Comparison of ENCODE assay signal across 9 mouse cellular contexts in genomic region chr7:139580851-139581775, GRCm38 (mm10). TPM values are rescaled to one million over a fixed set of nuclear protein-coding genes. Genes with fewer than 3 reads are reported as not detected.
DNase-seq lines count a peak whose midpoint lies in the region; ATAC-seq lines count a peak whose summit lies in the region.
"Had no signal": no experiment of that assay in that cellular context is flagged by ENCODE, and none has a peak within 500 bp of the region (broad histone marks: within the 10 kb centered on the region; RNA-seq: fewer than 3 reads in every experiment).

No protein-coding gene starts in this region.

- H3K4me3 ChIP-seq in liver, embryonic 12.5 days: peak overlapping the region; percentile 40; the same call in 1 of the 2 replicates
- peak overlapping the region; percentile 35 for H3K4me3 ChIP-seq in embryonic facial prominence, embryonic 11.5 days (ENCODE audit: low read depth, low read length)
- H3K4me3 ChIP-seq in hindbrain, embryonic 12.5 days: peak overlapping the region; percentile 44
- H3K4me3 ChIP-seq in midbrain, embryonic 15.5 days: peak overlapping the region; percentile 31

- H3K9ac ChIP-seq in liver, embryonic 12.5 days: no peak overlapping the region
- H3K9ac ChIP-seq in embryonic facial prominence, embryonic 11.5 days (replicated peaks; ENCODE audit: low read length): peak overlapping the region; percentile 13
- peak overlapping the region; percentile 54 for H3K9ac ChIP-seq in hindbrain, embryonic 12.5 days
- H3K9ac ChIP-seq in midbrain, embryonic 15.5 days: no peak overlapping the region

- peaks cover 27% of the 10 kb centered on the region for H3K4me1 ChIP-seq in liver, embryonic 12.5 days
- peaks cover 8% of the 10 kb centered on the region for H3K4me1 ChIP-seq in embryonic facial prominence, embryonic 11.5 days (ENCODE audit: control insufficient read depth, insufficient read depth, low read length)
- peaks cover 43% of the 10 kb centered on the region for H3K4me1 ChIP-seq in hindbrain, embryonic 12.5 days
- H3K4me1 ChIP-seq in midbrain, embryonic 15.5 days: peaks cover 31% of the 10 kb centered on the region

- peaks cover 87% of the 10 kb centered on the region for H3K27me3 ChIP-seq in liver, embryonic 12.5 days (replicated peaks)
- peaks cover 69% of the 10 kb centered on the region for H3K27me3 ChIP-seq in embryonic facial prominence, embryonic 11.5 days (ENCODE audit: control insufficient read depth, insufficient read depth, low read length)
- peaks cover 100% of the 10 kb centered on the region for H3K27me3 ChIP-seq in hindbrain, embryonic 12.5 days
- peaks cover 89% of the 10 kb centered on the region for H3K27me3 ChIP-seq in midbrain, embryonic 15.5 days (replicated peaks)

- no peak for DNase-seq in liver
- peak; percentile 42 for DNase-seq in embryonic facial prominence, embryonic 11.5 days (ENCODE audit: low spot score)
- DNase-seq in urinary bladder, postnatal 10 days (ENCODE audit: low spot score): no peak
- no peak for DNase-seq in urinary bladder, postnatal 4 days (ENCODE audit: low spot score in 2 of 2)

- no peaks in the 10 kb centered on the region for H3K9me3 ChIP-seq in liver, embryonic 12.5 days (replicated peaks)
- H3K9me3 ChIP-seq in embryonic facial prominence, embryonic 11.5 days (replicated peaks; ENCODE audit: control insufficient read depth, low read length): no peaks in the 10 kb centered on the region
- H3K9me3 ChIP-seq in hindbrain, embryonic 12.5 days (replicated peaks): no peaks in the 10 kb centered on the region
- no peaks in the 10 kb centered on the region for H3K9me3 ChIP-seq in midbrain, embryonic 15.5 days

- WGBS in liver, embryonic 12.5 days (ENCODE audit: insufficient replicate concordance): 3% methylated on average over 72 of the region's 78 CpGs
- 1% methylated on average over 78 of the region's 78 CpGs for WGBS in embryonic facial prominence, embryonic 11.5 days
- WGBS in hindbrain, embryonic 12.5 days: 2% methylated on average over 78 of the region's 78 CpGs
- WGBS in midbrain, embryonic 15.5 days: 2% methylated on average over 78 of the region's 78 CpGs

- peak overlapping the region; percentile 53 for H3K4me2 ChIP-seq in liver, embryonic 12.5 days
- peak overlapping the region; percentile 61 for H3K4me2 ChIP-seq in embryonic facial prominence, embryonic 11.5 days (ENCODE audit: low read depth, low read length)
- H3K4me2 ChIP-seq in hindbrain, embryonic 12.5 days (replicated peaks): peak overlapping the region; percentile 65
- peak overlapping the region; percentile 41 for H3K4me2 ChIP-seq in midbrain, embryonic 15.5 days

- H3K27ac ChIP-seq in liver, embryonic 12.5 days: no peak overlapping the region
- H3K27ac ChIP-seq in embryonic facial prominence, embryonic 11.5 days (replicated peaks; ENCODE audit: low read depth, low read length): no peak overlapping the region
- no peak overlapping the region for H3K27ac ChIP-seq in hindbrain, embryonic 12.5 days
- no peak overlapping the region for H3K27ac ChIP-seq in midbrain, embryonic 15.5 days

- no peak for ATAC-seq in liver, embryonic 12.5 days
- ATAC-seq in embryonic facial prominence, embryonic 11.5 days (replicated peaks; ENCODE audit: insufficient number of reproducible peaks, low FRiP score, low TSS enrichment, low read depth): no peak
- no peak for ATAC-seq in hindbrain, embryonic 12.5 days (ENCODE audit: low FRiP score)
- ATAC-seq in midbrain, embryonic 15.5 days (replicated peaks): no peak
- no peak for ATAC-seq in CD4-positive, CD25-positive, alpha-beta regulatory T cell, adult 4 months

- peaks cover 10% of the 10 kb centered on the region for H3K36me3 ChIP-seq in liver, embryonic 12.5 days
- no peaks in the 10 kb centered on the region for H3K36me3 ChIP-seq in embryonic facial prominence, embryonic 11.5 days (replicated peaks; ENCODE audit: control insufficient read depth, insufficient read depth, low read depth, low read length)
- no peaks in the 10 kb centered on the region; the same call in 1 of the 2 replicates for H3K36me3 ChIP-seq in hindbrain, embryonic 12.5 days
- H3K36me3 ChIP-seq in midbrain, embryonic 15.5 days (replicated peaks): no peaks in the 10 kb centered on the region

RNA-seq across cellular contexts. Expression of gene Nkx6-2, which starts 1.5 kb away (rescaled TPM):
- polyA plus RNA-seq in liver, embryonic 12.5 days (2016; fragmentation: Nextera tagmentation; extraction: Ambion mirVana): 0.43 TPM in 1 of 2 replicates, not detected in the other
- polyA plus RNA-seq in embryonic facial prominence, embryonic 11.5 days (2014; fragmentation: Nextera tagmentation; extraction: Ambion mirVana): 4.2 and 4.4 TPM in 2 replicates
- polyA plus RNA-seq in hindbrain, embryonic 12.5 days (2016; fragmentation: Nextera tagmentation; extraction: Ambion mirVana): 17.9 and 19.1 TPM in 2 replicates
- polyA plus RNA-seq in midbrain, embryonic 15.5 days (2015; fragmentation: Nextera tagmentation; extraction: Ambion mirVana): 3.9 and 7.2 TPM in 2 replicates
- not detected for polyA plus RNA-seq in CD4-positive, CD25-positive, alpha-beta regulatory T cell, adult 4 months (2017; shearing (Covaris generic))
- polyA plus RNA-seq: large intestine, adult 2 months had no signal

Comparison
In these comparisons a context has a peak if more than half of its experiments do, and no peak if none do; other contexts are left out.
1. H3K9ac ChIP-seq: peak in embryonic facial prominence, embryonic 11.5 days (single experiment) and hindbrain, embryonic 12.5 days (single experiment); none in liver, embryonic 12.5 days (single experiment) and midbrain, embryonic 15.5 days (single experiment).
2. Peak in every context shown above with its lines, with median percentiles within 50 percentile points of each other: H3K4me2 ChIP-seq and H3K4me3 ChIP-seq.